Mouse (Mus musculus) left cerebral cortex, postnatal 10 days (tissue): ENCODE results near the gene Slc17a2. TPM values are rescaled to one million over a fixed set of nuclear protein-coding genes. Genes with fewer than 3 reads are reported as not detected.

Experiments used
- DNase-seq, 2 experiments: peaks; one replicate each; pipeline ENCODE4 v3.0.0; 2021 to 2022; ENCODE audit warnings: low spot score in 2 of 2, mixed read lengths in 1 of 2; ENCODE audit errors: extremely low spot score in 1 of 2
- intact Hi-C: fragments of 180-260 bp; cut with DNase I; formaldehyde crosslinking; loops from one replicate; pipeline ENCODE4 v1.15.1; 2025
- total RNA-seq, 2 experiments: library from RNA; stranded (reverse); gene quantifications; 2 replicates each; pipeline ENCODE4 v1.2.3; 2021

Gene Slc17a2
- total RNA-seq, 2 experiments from 2014 or later = not detected

GRCm38 (mm10) chr13:23866086-23866710 lies 59.4 kb downstream of the Slc17a2 start:
- intact Hi-C loops = no loop called here
- DNase-seq = no peak

- intact Hi-C loops = no loop called here
- no peak for DNase-seq
These were observed 60.2 kb downstream of the Slc17a2 start for GRCm38 (mm10) chr13:23867000-23867399.

GRCm38 (mm10) chr13:23867405-23867804 lies 60.6 kb downstream of the Slc17a2 start, which contains the start of gene Slc17a1:
Gene Slc17a1 (plus strand): TSS chr13:23867750.
- intact Hi-C loops = no loop called here
- no peak for DNase-seq

- intact Hi-C loops = no loop called here
- no peak for DNase-seq
These were observed 62.2 kb downstream of the Slc17a2 start for GRCm38 (mm10) chr13:23868790-23869533.

- DNase-seq = no peak
- intact Hi-C loops = no loop called here
These were observed 63.2 kb downstream of the Slc17a2 start for GRCm38 (mm10) chr13:23869996-23870395.

GRCm38 (mm10) chr13:23873141-23873540 lies 66.3 kb downstream of the Slc17a2 start:
- intact Hi-C loops = no loop called here
- DNase-seq = no peak

Other genes starting within 250 kb of the Slc17a2 start
- gene Hist1h3e, start 244.6 kb upstream of the Slc17a2 start, total RNA-seq = 10 to 100 TPM; 65.0 to 81.2 TPM
- 10 to 100 TPM in 1 of 2 experiments, 1 to 10 TPM in 1; 9.5 to 14.3 TPM for gene Hist1h2ae, start 235.8 kb upstream of the Slc17a2 start, total RNA-seq
- gene Hist1h2bg, start 235.6 kb upstream of the Slc17a2 start, total RNA-seq = 100 to 1,000 TPM in 1 of 2 experiments, 10 to 100 TPM in 1; 94.0 to 103 TPM
- 10 to 100 TPM; 38.1 to 39.3 TPM for gene Hist1h2bf, start 232.8 kb upstream of the Slc17a2 start, total RNA-seq
- gene Hist1h2ad, start 232.6 kb upstream of the Slc17a2 start, total RNA-seq = 1 to 10 TPM; 5.8 to 9.4 TPM
- gene Hist1h3d, start 231.2 kb upstream of the Slc17a2 start, total RNA-seq = 1 to 10 TPM; 8.4 to 9.1 TPM
- gene Hist1h4d, start 225.4 kb upstream of the Slc17a2 start, total RNA-seq = 100 to 1,000 TPM; 134 to 145 TPM
- 1 to 10 TPM; 6.8 to 7.2 TPM for gene Hist1h2be, start 185.9 kb upstream of the Slc17a2 start, total RNA-seq
- gene Hist1h1e, start 184.4 kb upstream of the Slc17a2 start, total RNA-seq = 10 to 100 TPM; 62.5 to 68.0 TPM
- gene Hist1h2ac, start 123.0 kb upstream of the Slc17a2 start, total RNA-seq = 1 to 10 TPM; 2.4 to 2.9 TPM
- 10 to 100 TPM; 17.4 to 21.2 TPM for gene Hist1h2bc, start 122.8 kb upstream of the Slc17a2 start, total RNA-seq
- gene Hist1h1t, start 111.2 kb upstream of the Slc17a2 start, total RNA-seq = not detected
- gene Hist1h4c, start 108.5 kb upstream of the Slc17a2 start, total RNA-seq = 100 to 1,000 TPM in 1 of 2 experiments, 10 to 100 TPM in 1; 94.0 to 104 TPM
- 1 to 10 TPM; 2.0 to 2.5 TPM for gene Hfe, start 96.1 kb upstream of the Slc17a2 start, total RNA-seq
- 10 to 100 TPM; 75.9 to 81.0 TPM for gene Hist1h1c, start 68.2 kb upstream of the Slc17a2 start, total RNA-seq
- 10 to 100 TPM; 13.2 to 15.0 TPM for gene Hist1h3c, start 61.4 kb upstream of the Slc17a2 start, total RNA-seq
- 10 to 100 TPM; 25.4 to 26.6 TPM for gene Hist1h2bb, start 60.3 kb upstream of the Slc17a2 start, total RNA-seq
- 10 to 100 TPM; 43.9 to 44.2 TPM for gene Hist1h2ab, start 55.9 kb upstream of the Slc17a2 start, total RNA-seq
- 10 to 100 TPM; 37.4 to 47.0 TPM for gene Hist1h3b, start 54.7 kb upstream of the Slc17a2 start, total RNA-seq
- gene Hist1h4b, start 50.0 kb upstream of the Slc17a2 start, total RNA-seq = 10 to 100 TPM; 79.7 to 80.1 TPM
- gene Hist1h4a, start 45.8 kb upstream of the Slc17a2 start, total RNA-seq = 10 to 100 TPM; 77.4 to 83.3 TPM
- 10 to 100 TPM; 53.3 to 58.4 TPM for gene Hist1h3a, start 44.6 kb upstream of the Slc17a2 start, total RNA-seq
- 10 to 100 TPM; 32.9 to 36.8 TPM for gene Hist1h1a, start 43.3 kb upstream of the Slc17a2 start, total RNA-seq
- gene Trim38, start 37.1 kb upstream of the Slc17a2 start, total RNA-seq = under 1 TPM; 0.36 to 0.54 TPM
- under 1 TPM; 0.19 to 0.28 TPM for gene Slc17a3, start 32.4 kb downstream of the Slc17a2 start, total RNA-seq
- not detected for gene Slc17a1, start 60.8 kb downstream of the Slc17a2 start, total RNA-seq
- gene Slc17a4, start 108.0 kb downstream of the Slc17a2 start, total RNA-seq = not detected
- not detected for gene Hist1h2ba, start 127.2 kb downstream of the Slc17a2 start, total RNA-seq
- gene Hist1h2aa, start 127.5 kb downstream of the Slc17a2 start, total RNA-seq = not detected
- gene Scgn, start 184.2 kb downstream of the Slc17a2 start, total RNA-seq = under 1 TPM; 0.64 to 0.83 TPM